Mouse (Mus musculus) heart, postnatal 0 days (tissue): ENCODE measurements at regions not wholly inside any gene's neighbourhood (a gene's known extent, or its start where the extent isn't known, plus 50 kb on each side); places are given as distances from the start of the nearest gene placed in this dataset.

Experiments
- CTCF ChIP-seq: IDR thresholded peaks from 2 replicates; pipeline ENCODE4 v1.5.1; 2016; ENCODE audit warnings: antibody characterized with exemption, control low read depth, low read depth
- EP300 ChIP-seq: IDR thresholded peaks from 2 replicates; pipeline ENCODE4 v1.6.1; 2016; ENCODE audit warnings: antibody characterized with exemption, low read depth

GRCm38 (mm10) chr13:6191186-6191914, 330.1 kb downstream of the Klf6 start:
- no peak for TF ChIP-seq EP300
- TF ChIP-seq CTCF, result no peak
